Mouse (Mus musculus) forebrain, embryonic 10.5 days (tissue): ENCODE results near the gene Tle3. TPM values are rescaled to one million over a fixed set of nuclear protein-coding genes. Genes with fewer than 3 reads are reported as not detected.

Source experiments
- DNase-seq: peaks from one replicate; pipeline ENCODE4 v3.0.0-alpha.2; 2017; ENCODE audit warnings: low spot score; ENCODE audit errors: extremely low spot score
- H3K27ac ChIP-seq: fragments of 300-500 bp; sonication (generic); 2 replicates; pipeline ENCODE4 v1.5.1; 2016; ENCODE audit warnings: mild to moderate bottlenecking
- H3K27me3 ChIP-seq: fragments of 300-500 bp; sonication (generic); 2 replicates; pipeline ENCODE4 v1.6.1; 2016; ENCODE audit warnings: mild to moderate bottlenecking; ENCODE audit not compliant: poor library complexity, severe bottlenecking
- H3K36me3 ChIP-seq: fragments of 300-500 bp; sonication (generic); replicated peaks from 2 replicates; pipeline ENCODE4 v1.6.1; 2016; ENCODE audit warnings: mild to moderate bottlenecking, moderate library complexity
- H3K4me1 ChIP-seq: fragments of 300-500 bp; sonication (generic); 2 replicates; pipeline ENCODE4 v1.6.1; 2016
- H3K4me3 ChIP-seq: fragments of 300-500 bp; sonication (generic); 2 replicates; pipeline ENCODE4 v1.5.1; 2016; ENCODE audit warnings: mild to moderate bottlenecking, moderate library complexity
- H3K9me3 ChIP-seq: fragments of 300-500 bp; sonication (generic); 2 replicates; pipeline ENCODE4 v1.6.1; 2016; ENCODE audit warnings: mild to moderate bottlenecking, moderate library complexity
- WGBS: fragments of 180-500 bp; shearing (Covaris S2); methylation state at CpG from one replicate; pipeline ENCODE4 v1.1.7; 2016; 5-methylcytosine and 5-hydroxymethylcytosine counted together
- polyA plus RNA-seq: library from polyadenylated mRNA; unstranded; fragments of >200 nt; fragmentation: Nextera tagmentation; extraction: Ambion mirVana; gene quantifications from 2 replicates; pipeline ENCODE4 v1.2.1, GENCODE M21; 2016

Tle3 gene
- polyA plus RNA-seq, 1 experiment from 2014 or later: 43.4 TPM

DNA sequence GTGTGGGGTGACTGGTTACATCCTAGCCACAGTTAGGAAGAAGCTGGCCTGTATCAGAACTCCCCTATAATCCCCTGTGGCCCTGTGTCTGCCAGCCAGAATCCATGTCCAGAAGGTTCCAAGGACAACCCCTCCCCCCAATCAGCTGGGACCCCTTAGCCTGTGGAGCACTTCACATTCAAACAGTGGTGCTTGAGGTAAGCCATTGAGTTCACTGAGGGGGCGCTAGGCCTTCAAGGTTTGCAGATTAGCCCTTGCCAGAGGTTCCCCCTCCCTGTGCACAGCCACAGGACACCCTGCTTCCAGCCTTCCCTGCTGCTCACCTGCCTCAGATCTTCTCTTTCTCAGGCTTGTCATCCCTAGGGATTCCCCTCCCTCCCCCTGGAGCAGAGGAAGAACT is 34.2 kb downstream of the Tle3 start:
- DNase-seq: no peak
- peak overlapping the region; percentile 56 for H3K27ac ChIP-seq
- H3K27me3 ChIP-seq: peaks cover 15% of the 10 kb centered on the region; the same call in 1 of the 2 replicates
- H3K9me3 ChIP-seq: no peaks in the 10 kb centered on the region
- WGBS: 78% methylated on average over 1 of the region's 1 CpGs
- peaks cover 98% of the 10 kb centered on the region for H3K36me3 ChIP-seq
- no peak overlapping the region for H3K4me3 ChIP-seq
- peaks cover 67% of the 10 kb centered on the region for H3K4me1 ChIP-seq

DNA sequence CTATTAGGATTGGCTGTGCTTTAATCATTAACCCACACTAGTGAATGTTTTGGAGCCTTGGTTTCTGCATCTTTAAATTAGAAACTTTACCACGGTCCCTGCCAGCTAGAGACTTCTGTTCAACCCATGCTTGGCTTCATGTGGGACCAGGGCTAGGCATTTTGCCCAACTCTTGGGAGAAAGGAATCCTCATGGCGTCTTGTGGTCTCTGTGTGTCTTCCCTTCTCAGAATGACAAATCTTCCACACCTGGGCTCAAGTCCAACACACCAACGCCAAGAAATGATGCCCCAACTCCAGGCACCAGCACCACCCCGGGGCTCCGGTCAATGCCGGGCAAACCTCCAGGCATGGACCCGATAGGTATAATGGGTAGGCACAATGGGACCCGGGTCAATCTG is 36.9 kb downstream of the Tle3 start:
- Histone ChIP-seq H3K9me3 (no peaks in the 10 kb centered on the region), H3K27ac (no peak overlapping the region), H3K4me3 (no peak overlapping the region), H3K27me3 (peaks cover 6% of the 10 kb centered on the region; the same call in 1 of the 2 replicates), H3K36me3 (peaks cover 99% of the 10 kb centered on the region), H3K4me1 (peaks cover 40% of the 10 kb centered on the region)
- 97% methylated on average over 8 of the region's 8 CpGs for WGBS
- DNase-seq: no peak

DNA sequence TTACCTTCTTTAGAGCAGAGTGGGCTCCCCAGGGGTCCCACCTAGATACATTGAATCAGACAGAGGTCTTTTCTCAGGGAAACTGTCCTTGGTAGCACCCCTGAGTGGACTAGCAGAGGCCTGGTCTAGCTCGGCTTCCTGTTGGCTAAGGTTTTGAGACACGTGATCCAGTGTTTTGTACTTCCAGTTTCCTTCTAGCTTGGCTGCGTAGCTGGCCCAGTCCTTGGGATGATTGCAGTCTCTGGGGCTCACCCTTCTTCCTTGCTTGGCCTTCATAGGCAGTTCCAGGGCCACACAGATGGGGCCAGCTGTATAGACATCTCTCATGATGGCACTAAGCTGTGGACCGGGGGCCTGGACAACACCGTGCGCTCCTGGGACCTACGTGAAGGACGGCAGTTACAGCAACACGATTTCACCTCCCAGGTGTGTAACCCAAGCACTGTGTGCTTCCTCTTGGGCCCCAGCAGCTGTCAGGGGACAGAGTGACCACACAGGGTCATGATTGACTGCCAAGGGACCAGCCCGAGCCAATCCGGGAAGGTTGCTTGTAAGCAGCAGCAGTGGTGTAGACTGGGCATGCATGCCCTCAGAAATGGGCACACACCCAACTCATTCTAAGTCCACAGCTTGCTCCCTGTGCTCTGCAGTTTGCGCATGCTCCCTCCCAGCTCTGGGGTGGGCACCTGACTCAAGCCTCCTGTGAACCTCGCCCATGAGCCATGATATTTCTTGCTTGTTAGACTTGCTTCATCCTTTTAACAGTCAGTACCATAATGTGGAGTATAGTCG is 41.7 kb downstream of the Tle3 start:
- H3K27ac ChIP-seq: no peak overlapping the region
- no peaks in the 10 kb centered on the region for H3K9me3 ChIP-seq
- WGBS: 93% methylated on average over 14 of the region's 14 CpGs
- DNase-seq: no peak
- H3K4me1 ChIP-seq: no peaks in the 10 kb centered on the region
- no peak overlapping the region for H3K4me3 ChIP-seq
- no peaks in the 10 kb centered on the region for H3K27me3 ChIP-seq
- peaks cover 100% of the 10 kb centered on the region for H3K36me3 ChIP-seq

DNA sequence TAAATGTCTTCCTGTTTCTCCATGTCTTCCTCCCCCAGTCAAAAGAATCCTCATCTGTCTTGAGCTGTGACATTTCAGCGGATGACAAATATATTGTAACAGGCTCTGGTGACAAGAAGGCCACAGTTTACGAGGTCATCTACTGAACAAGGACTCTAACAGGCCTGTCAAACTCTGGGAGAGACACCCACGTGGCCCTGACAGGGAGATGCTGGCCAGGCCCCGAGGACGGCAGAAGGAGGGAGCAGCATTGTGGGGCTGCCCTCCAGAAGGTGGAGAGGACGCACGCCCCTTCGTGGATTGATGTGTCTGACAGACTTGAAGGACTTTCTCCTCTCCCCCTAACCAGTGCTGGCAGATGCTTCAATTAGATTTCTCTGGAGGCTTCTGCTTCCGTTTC is 44.4 kb downstream of the Tle3 start:
- H3K9me3 ChIP-seq: no peaks in the 10 kb centered on the region
- H3K27me3 ChIP-seq: no peaks in the 10 kb centered on the region
- H3K4me3 ChIP-seq: no peak overlapping the region
- H3K36me3 ChIP-seq: peaks cover 86% of the 10 kb centered on the region
- DNase-seq: no peak
- H3K27ac ChIP-seq: no peak overlapping the region
- 88% methylated on average over 9 of the region's 9 CpGs for WGBS
- no peaks in the 10 kb centered on the region for H3K4me1 ChIP-seq

DNA sequence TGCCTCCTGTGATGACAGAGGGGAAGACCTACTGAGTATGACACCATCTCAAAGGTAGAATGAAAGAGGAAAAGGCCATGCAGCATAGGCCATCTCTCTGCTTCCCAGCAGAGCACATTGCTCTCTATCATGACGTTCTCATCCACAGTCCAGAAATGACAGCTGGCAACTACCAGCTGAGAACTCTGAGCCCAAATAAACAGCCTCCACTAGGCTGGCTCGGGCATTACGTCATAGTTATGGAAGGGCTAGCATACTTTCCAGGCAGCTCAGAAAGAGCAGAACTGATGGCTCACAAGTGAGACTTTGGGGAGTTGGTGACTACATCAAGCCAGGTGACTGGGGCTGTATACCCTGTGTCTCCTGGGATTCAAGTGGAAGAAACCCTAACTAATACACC is 49.5 kb downstream of the Tle3 start:
- H3K9me3 ChIP-seq: no peaks in the 10 kb centered on the region
- H3K27me3 ChIP-seq: no peaks in the 10 kb centered on the region
- no peak overlapping the region for H3K4me3 ChIP-seq
- WGBS: 87% methylated on average over 3 of the region's 3 CpGs
- H3K27ac ChIP-seq: no peak overlapping the region
- no peaks in the 10 kb centered on the region for H3K4me1 ChIP-seq
- no peak for DNase-seq
- peaks cover 36% of the 10 kb centered on the region for H3K36me3 ChIP-seq

DNA sequence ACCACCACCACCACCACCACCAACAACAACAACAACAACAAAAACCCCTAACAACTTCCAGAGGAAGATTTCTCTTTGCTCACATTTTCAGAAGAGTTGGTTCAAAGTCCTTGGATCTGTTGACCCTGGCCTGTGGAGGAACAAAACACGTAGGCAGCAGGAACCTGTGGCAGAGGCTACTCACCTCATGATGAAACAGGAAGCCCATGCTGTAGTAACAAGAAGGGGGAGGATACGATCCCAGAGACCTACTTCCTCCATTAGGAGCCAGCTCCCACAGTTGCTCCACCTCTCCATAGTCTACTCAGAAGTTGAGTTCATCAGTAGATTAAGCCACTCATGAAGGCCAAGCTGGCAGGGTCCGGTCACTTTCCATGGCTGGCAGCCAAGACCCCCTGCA is 52.1 kb downstream of the Tle3 start:
- peaks cover 9% of the 10 kb centered on the region for H3K36me3 ChIP-seq
- H3K4me3 ChIP-seq: no peak overlapping the region
- H3K9me3 ChIP-seq: no peaks in the 10 kb centered on the region
- no peak overlapping the region for H3K27ac ChIP-seq
- H3K4me1 ChIP-seq: no peaks in the 10 kb centered on the region
- no peak for DNase-seq
- 86% methylated on average over 3 of the region's 3 CpGs for WGBS
- H3K27me3 ChIP-seq: no peaks in the 10 kb centered on the region

DNA sequence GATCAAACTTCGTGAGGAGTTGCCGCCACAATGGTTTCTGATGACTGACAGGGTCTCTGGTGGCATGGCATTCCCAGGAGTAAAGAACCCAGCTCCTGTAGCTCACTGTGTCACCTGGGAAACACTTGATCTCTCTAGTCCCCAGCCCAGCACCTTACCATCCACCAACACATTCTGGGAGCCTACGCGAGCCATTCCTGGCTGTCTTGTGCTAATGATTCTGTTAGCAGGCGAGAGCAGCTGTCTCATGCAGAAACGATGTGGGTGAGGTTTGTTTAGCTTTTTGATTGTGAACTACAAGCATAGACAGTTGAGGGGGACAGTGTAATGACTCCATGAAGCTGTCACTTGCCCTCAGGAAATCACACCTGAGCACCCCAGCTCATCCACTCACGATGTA is 54.3 kb downstream of the Tle3 start:
- WGBS: 88% methylated on average over 7 of the region's 7 CpGs
- Histone ChIP-seq H3K27me3 (no peaks in the 10 kb centered on the region), H3K4me1 (peaks cover 4% of the 10 kb centered on the region), H3K9me3 (no peaks in the 10 kb centered on the region; the same call in 1 of the 2 replicates), H3K4me3 (no peak overlapping the region), H3K36me3 (no peaks in the 10 kb centered on the region), H3K27ac (no peak overlapping the region)
- DNase-seq: no peak

DNA sequence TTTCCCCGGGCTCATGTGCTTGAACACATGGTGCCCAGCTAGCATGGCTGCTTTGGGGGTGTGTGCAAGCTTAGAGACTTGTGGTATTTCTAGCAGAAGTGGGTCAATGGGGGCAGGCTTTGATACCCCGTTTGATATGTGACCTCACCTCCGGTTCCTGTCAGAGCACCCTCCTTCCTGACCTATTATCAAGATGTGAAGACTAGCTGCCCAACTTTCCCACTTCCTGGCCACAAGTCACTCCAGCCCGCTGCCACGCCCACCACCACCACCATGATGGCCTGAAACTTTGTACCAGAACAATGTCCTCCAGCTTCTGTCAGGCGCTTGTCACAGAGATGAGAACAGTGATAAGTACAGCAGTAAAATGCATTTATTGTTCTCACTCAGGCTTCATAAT is 54.9 kb downstream of the Tle3 start:
- peaks cover 4% of the 10 kb centered on the region for H3K4me1 ChIP-seq
- 93% methylated on average over 6 of the region's 6 CpGs for WGBS
- no peak for DNase-seq
- H3K27me3 ChIP-seq: no peaks in the 10 kb centered on the region; the same call in 1 of the 2 replicates
- no peak overlapping the region for H3K27ac ChIP-seq
- no peak overlapping the region for H3K4me3 ChIP-seq
- no peaks in the 10 kb centered on the region for H3K36me3 ChIP-seq
- H3K9me3 ChIP-seq: no peaks in the 10 kb centered on the region; the same call in 1 of the 2 replicates

DNA sequence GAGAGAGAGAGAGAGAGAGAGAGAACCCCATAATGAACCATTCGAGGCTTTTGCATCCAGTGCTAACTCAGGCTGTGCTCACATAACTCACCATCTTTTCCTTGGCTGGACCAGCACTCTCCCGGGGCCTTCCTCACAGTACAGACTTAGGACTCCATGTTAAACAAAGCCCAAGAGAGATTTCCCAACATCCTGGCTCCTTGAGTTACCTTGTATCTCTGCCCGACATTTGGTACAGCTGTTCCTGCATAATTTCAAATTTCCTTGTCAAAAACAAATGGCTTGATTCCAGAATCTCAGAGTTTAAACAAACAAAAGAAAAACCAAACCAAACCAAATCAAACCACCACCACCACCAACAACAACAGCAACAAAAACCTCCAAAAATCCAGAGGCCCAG is 55.7 kb downstream of the Tle3 start:
- Histone ChIP-seq H3K27ac (no peak overlapping the region), H3K27me3 (peaks cover 7% of the 10 kb centered on the region), H3K36me3 (no peaks in the 10 kb centered on the region), H3K9me3 (no peaks in the 10 kb centered on the region; the same call in 1 of the 2 replicates), H3K4me1 (peaks cover 4% of the 10 kb centered on the region), H3K4me3 (no peak overlapping the region)
- DNase-seq: no peak
- WGBS: 86% methylated on average over 3 of the region's 3 CpGs

DNA sequence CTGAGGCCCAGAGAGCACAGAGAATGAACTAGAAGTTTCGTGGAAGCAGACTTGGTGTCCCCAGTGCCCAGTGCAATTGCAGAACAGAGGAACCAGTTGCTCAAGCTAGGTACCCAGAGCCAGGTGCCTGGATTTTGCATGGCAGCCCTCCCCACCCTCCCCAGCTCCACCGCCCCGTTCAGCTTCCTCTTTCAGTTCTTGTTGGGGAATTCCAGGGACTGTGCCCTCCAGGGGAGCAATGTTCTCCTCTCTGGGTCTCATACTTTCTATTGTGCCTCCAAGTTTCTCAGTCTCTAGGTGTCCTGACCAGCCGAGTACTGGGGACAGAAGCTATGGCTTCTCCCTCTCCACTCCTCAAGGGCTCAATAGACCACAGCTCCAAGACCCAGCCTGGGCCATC is 59.7 kb downstream of the Tle3 start:
- Histone ChIP-seq H3K4me3 (no peak overlapping the region), H3K36me3 (no peaks in the 10 kb centered on the region), H3K27me3 (peaks cover 35% of the 10 kb centered on the region), H3K27ac (no peak overlapping the region), H3K9me3 (no peaks in the 10 kb centered on the region; the same call in 1 of the 2 replicates), H3K4me1 (peaks cover 35% of the 10 kb centered on the region)
- 92% methylated on average over 4 of the region's 4 CpGs for WGBS
- DNase-seq: no peak

DNA sequence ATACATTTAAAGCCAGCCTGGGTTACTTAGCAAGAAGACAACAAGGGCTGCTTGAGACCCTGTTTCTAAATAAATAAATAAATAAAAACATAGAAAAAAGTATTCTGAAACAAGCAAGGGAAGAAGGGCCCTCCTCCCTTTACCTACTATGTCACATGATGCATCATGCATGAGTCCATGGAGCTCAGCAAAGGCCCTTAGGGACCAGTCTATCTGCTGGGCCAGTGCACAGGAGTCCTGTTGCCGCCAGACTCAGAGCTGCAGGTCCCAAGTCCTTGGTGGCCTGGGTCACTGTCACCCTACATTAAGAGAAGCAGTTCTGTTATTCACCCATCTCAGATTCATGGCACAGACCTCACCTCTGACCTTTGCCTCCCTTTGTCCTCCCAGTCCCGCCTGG is 61.0 kb downstream of the Tle3 start:
- Histone ChIP-seq H3K27ac (no peak overlapping the region), H3K9me3 (no peaks in the 10 kb centered on the region; the same call in 1 of the 2 replicates), H3K4me1 (peaks cover 35% of the 10 kb centered on the region), H3K4me3 (no peak overlapping the region), H3K36me3 (no peaks in the 10 kb centered on the region), H3K27me3 (peaks cover 49% of the 10 kb centered on the region)
- no peak for DNase-seq
- 76% methylated on average over 2 of the region's 2 CpGs for WGBS

DNA sequence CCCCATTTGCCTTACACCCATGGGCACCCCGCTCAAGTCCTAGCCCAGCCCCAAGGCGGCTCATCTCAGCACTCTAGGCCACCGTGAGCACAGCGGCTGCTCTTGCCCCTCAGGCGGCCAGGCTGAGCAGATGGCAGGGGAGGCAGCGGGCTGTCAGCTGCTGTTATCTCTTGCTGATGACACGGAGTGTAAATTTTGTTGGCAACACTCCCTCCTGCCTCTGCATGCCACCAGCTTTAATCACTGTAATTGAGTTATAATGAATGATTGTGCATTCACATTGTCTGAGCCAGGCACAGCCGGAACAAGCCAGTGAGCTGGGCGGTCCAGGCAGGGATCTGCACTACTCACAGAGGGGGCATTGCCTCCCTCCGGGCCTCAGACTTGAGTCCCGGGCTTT is 61.9 kb downstream of the Tle3 start:
- DNase-seq: no peak
- 57% methylated on average over 11 of the region's 11 CpGs for WGBS
- peak overlapping the region; percentile 58 for H3K27ac ChIP-seq
- no peak overlapping the region for H3K4me3 ChIP-seq
- no peaks in the 10 kb centered on the region; the same call in 1 of the 2 replicates for H3K9me3 ChIP-seq
- no peaks in the 10 kb centered on the region for H3K36me3 ChIP-seq
- H3K4me1 ChIP-seq: peaks cover 40% of the 10 kb centered on the region
- peaks cover 57% of the 10 kb centered on the region for H3K27me3 ChIP-seq

DNA sequence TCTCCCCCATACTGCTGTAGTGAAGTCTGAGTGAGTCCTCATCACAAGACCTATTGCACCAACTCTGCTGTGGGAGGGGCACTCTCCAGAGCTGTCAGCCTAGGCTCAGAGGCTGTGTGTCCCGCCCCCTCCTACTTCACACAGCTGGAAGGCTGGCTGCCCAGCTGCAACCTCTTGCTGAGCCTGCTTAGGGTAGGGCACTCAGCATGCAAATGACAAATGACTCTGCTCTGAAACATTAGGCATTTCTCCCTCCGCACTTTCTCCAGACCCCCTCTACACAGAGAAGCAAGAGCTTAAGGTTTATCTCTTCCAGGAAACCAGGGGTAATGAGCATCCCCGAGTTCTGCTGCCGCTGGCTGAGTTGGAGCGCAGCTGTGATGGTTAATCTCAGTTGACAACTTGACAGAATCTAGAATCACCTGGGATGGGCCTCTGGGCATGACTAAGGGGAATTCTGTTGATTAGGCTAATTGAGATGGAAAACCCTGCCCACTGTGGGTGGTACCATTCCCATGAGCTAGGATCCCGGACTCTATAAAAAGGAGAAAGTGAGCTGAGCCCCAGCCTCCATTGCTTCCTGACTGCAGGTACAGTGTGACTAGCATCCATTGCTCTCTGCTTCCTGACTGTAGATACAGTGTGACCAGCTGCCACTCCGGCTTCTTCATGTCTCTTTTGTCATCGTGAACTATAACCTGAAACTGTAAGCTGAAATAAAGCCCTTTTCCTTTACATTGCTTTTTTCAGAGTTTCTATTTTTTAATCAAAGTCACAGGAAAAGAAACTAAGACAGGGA is 63.2 kb downstream of the Tle3 start:
- no peak for DNase-seq
- WGBS: 31% methylated on average over 8 of the region's 8 CpGs
- H3K27me3 ChIP-seq: peaks cover 68% of the 10 kb centered on the region
- peaks cover 42% of the 10 kb centered on the region for H3K4me1 ChIP-seq
- no peaks in the 10 kb centered on the region for H3K36me3 ChIP-seq
- H3K9me3 ChIP-seq: no peaks in the 10 kb centered on the region; the same call in 1 of the 2 replicates
- no peak overlapping the region for H3K27ac ChIP-seq
- H3K4me3 ChIP-seq: no peak overlapping the region
